ENCODE assay signal across 8 mouse cellular contexts in the genomic region with DNA sequence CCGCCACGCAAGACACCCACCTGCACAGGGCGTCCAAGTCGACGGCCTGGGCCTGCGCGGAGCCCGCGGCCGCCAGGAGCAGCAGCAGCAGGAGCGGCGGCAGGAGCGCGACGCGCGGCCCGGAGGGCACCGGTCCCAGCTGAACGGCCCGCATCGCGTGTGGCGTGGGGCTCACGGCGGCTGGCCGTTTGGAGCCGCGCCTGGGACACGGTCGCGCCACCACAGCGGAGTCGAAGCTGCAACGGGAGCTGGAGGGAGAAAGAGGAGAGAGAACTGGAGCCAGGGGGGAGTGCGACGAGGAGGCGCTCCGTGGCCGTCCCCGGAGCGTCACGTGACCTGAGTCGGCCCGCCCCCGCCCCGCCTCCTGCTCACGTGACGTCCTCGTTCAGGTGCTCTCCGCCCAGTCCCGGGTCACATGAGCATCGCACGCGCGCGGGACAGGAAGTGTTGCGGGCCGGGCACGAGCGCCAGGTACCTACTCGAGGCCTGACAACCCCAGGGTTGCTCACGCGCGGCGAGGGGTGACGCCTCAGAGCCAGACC. TPM values are rescaled to one million over a fixed set of nuclear protein-coding genes. Genes with fewer than 3 reads are reported as not detected.
DNase-seq lines count a peak whose midpoint lies in the region; ATAC-seq lines count a peak whose summit lies in the region.

A gene (minus strand): TSS at position 285 of the 542 bp plus-strand sequence.

- intact Hi-C loops in gastrocnemius, postnatal 14 days (cut with DNase I; ENCODE audit: low total_unique reads), result no loop called here
- intact Hi-C loops in left cerebral cortex, postnatal 10 days (cut with DNase I), result no loop called here

- H3K4me1 ChIP-seq in intestine, embryonic 14.5 days (replicated peaks; ENCODE audit: control insufficient read depth, insufficient read depth, low read length), result peaks cover 27% of the 10 kb centered on the region; the same call in 1 of the 2 replicates

- H3K27me3 ChIP-seq in intestine, embryonic 14.5 days (replicated peaks; ENCODE audit: control insufficient read depth, insufficient read depth, low read length), result no peaks in the 10 kb centered on the region

- H3K9ac ChIP-seq in intestine, embryonic 14.5 days (ENCODE audit: low read length), result peak within 1 kb of the TSS; percentile 77

- H3K4me3 ChIP-seq in intestine, embryonic 14.5 days (ENCODE audit: low read depth, low read length), result peak within 1 kb of the TSS; percentile 54

- WGBS in intestine, embryonic 14.5 days, result 30% methylated on average over 66 of the region's 67 CpGs

- H3K36me3 ChIP-seq in intestine, embryonic 14.5 days (ENCODE audit: control insufficient read depth, insufficient read depth, low read length), result peaks cover 34% of the 10 kb centered on the region

- H3K4me2 ChIP-seq in intestine, embryonic 14.5 days (ENCODE audit: low read length), result peak within 1 kb of the TSS; percentile 50

- DNase-seq in adipocyte (ENCODE audit: low spot score), result peak; percentile 83
- peak; percentile 89 for DNase-seq in embryo, embryonic 10 days (ENCODE audit: low spot score)
- peak; percentile 83 for DNase-seq in gastrocnemius, postnatal 14 days
- DNase-seq in intestine, embryonic 14.5 days (ENCODE audit: low spot score), result peak; percentile 84
- DNase-seq in left cerebral cortex, postnatal 10 days (ENCODE audit: extremely low spot score in 1 of 2, low spot score in 2 of 2), result peak; percentile 77 to 90
- peak; percentile 85 for DNase-seq in right cerebral cortex, postnatal 14 days
- peak; percentile 67 to 80 for DNase-seq in urinary bladder, postnatal 4 days (ENCODE audit: low spot score in 2 of 2)

- peak within 1 kb of the TSS; percentile 71 for H3K27ac ChIP-seq in intestine, embryonic 14.5 days (ENCODE audit: low read depth)

- no peaks in the 10 kb centered on the region for H3K9me3 ChIP-seq in intestine, embryonic 14.5 days (ENCODE audit: control insufficient read depth, low read length)

- peak; percentile 86 for ATAC-seq in intestine, embryonic 14.5 days (replicated peaks; ENCODE audit: low FRiP score, low TSS enrichment, low read depth)
- peak; percentile 81 for ATAC-seq in megakaryocyte progenitor cell, adult 5-6 weeks (replicated peaks; ENCODE audit: poor library complexity)

RNA-seq across cellular contexts. Expression of the gene that starts here (rescaled TPM):
- 10 to 100 TPM; 64.3 to 72.6 TPM for total RNA-seq in gastrocnemius, postnatal 14 days (2021)
- 52.3 and 52.8 TPM in 2 replicates for polyA plus RNA-seq in intestine, embryonic 14.5 days (2014; fragmentation: Nextera tagmentation; extraction: Ambion mirVana)
- total RNA-seq in left cerebral cortex, postnatal 10 days (2021), result 10 to 100 TPM; 24.9 to 25.6 TPM
- total RNA-seq in megakaryocyte progenitor cell, adult 5-6 weeks (2015), result 1.2 and 2.6 TPM in 2 replicates
- 3.0 and 4.1 TPM in 2 replicates for total RNA-seq in megakaryocyte progenitor cell, adult 5-6 weeks (2017)

Comparison
In these comparisons a context has a peak if more than half of its experiments do, and no peak if none do; other contexts are left out.
1. Peak in every context shown above with its lines: DNase-seq, ATAC-seq, H3K4me3 ChIP-seq and H3K27ac ChIP-seq.
2. RNA of the gene that starts here (total RNA-seq): 64.3 to 72.6 TPM in gastrocnemius, postnatal 14 days and 24.9 to 25.6 TPM in left cerebral cortex, postnatal 10 days; 1.2 to 4.1 TPM in megakaryocyte progenitor cell, adult 5-6 weeks; every median in the first group is over 4 times any median in the second.